Mouse (Mus musculus): Measurements from ENCODE around the gene Hmgcs2.

GRCm38 (mm10) chr3:98300266-98300665, 20.0 kb downstream of the Hmgcs2 start:
- TF ChIP-seq CTCF (IDR thresholded peaks at IDR 0.05; ENCODE audit: borderline replicate concordance, insufficient read depth, low read depth, low read length) (no peak), POLR2A (IDR thresholded peaks at IDR 0.05; ENCODE audit: borderline replicate concordance, insufficient read depth, low read length) (no peak)

All from cerebellum, adult 2 months (tissue).